In the genomic region with DNA sequence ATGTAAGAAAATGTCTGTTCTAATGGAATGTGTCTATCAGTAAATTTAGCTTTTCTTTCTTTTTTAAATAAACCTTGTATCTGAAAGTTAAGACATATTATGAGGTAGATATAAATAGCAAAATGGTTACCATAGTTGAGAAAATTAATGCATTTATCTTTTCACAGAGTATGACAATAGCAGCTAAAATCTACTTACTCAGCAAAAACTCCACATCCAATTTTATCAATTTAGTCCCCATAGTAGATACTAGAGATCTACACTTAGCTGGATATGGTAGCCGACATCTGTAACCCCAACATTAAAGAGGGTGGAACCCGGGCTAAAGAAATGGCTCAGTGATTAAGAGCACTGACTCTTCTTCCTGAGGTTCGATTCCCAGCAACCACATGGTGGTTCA, we compare ENCODE assay signal across 32 mouse cellular contexts. TPM values are rescaled to one million over a fixed set of nuclear protein-coding genes. Genes with fewer than 3 reads are reported as not detected.
"Had no signal": no experiment of that assay in that cellular context is flagged by ENCODE, and none has a peak within 500 bp of the region (broad histone marks: within the 10 kb centered on the region; RNA-seq: fewer than 3 reads in every experiment).

No protein-coding gene starts in this region.

- H3K4me2 ChIP-seq: heart, embryonic 11.5 days; heart, embryonic 12.5 days; heart, embryonic 13.5 days; heart, embryonic 15.5 days; hindbrain, embryonic 12.5 days; hindbrain, embryonic 13.5 days; hindbrain, embryonic 14.5 days; hindbrain, embryonic 15.5 days; intestine, embryonic 15.5 days; kidney, embryonic 15.5 days had no signal

- DNase-seq: heart, postnatal 10 days; heart, postnatal 14 days; heart, postnatal 36 days; heart, postnatal 4 days; kidney, adult 11 months; kidney, adult 18-20 months; kidney, adult 2 months; kidney, adult 8-10 months; kidney, adult 9 months; kidney, postnatal 10 days; kidney, postnatal 14 days; kidney, postnatal 25 days; kidney, postnatal 36 days; kidney, postnatal 4 days; layer of hippocampus, adult 9-11 months; layer of hippocampus, postnatal 36 days had no signal

- H3K9ac ChIP-seq: heart, embryonic 12.5 days; heart, embryonic 13.5 days; heart, embryonic 15.5 days; hindbrain, embryonic 12.5 days; hindbrain, embryonic 13.5 days; hindbrain, embryonic 14.5 days; hindbrain, embryonic 15.5 days; intestine, embryonic 15.5 days; kidney, embryonic 15.5 days had no signal

- H3K27ac ChIP-seq: heart, embryonic 10.5 days; heart, embryonic 13.5 days; heart, embryonic 15.5 days; hindbrain, embryonic 10.5 days; hindbrain, embryonic 12.5 days; hindbrain, embryonic 13.5 days; hindbrain, embryonic 14.5 days; hindbrain, embryonic 15.5 days; hindbrain, postnatal 0 days; intestine, embryonic 15.5 days; kidney, embryonic 15.5 days; kidney, postnatal 0 days; left cerebral cortex, adult 2 months had no signal

- H3K9me3 ChIP-seq: heart, embryonic 10.5 days; heart, embryonic 12.5 days; heart, embryonic 13.5 days; heart, embryonic 15.5 days; hindbrain, embryonic 10.5 days; hindbrain, embryonic 12.5 days; hindbrain, embryonic 13.5 days; hindbrain, embryonic 15.5 days; intestine, embryonic 15.5 days; kidney, embryonic 15.5 days had no signal

- H3K4me3 ChIP-seq: heart, embryonic 10.5 days; heart, embryonic 12.5 days; heart, embryonic 13.5 days; heart, embryonic 15.5 days; hindbrain, embryonic 10.5 days; hindbrain, embryonic 12.5 days; hindbrain, embryonic 13.5 days; hindbrain, embryonic 15.5 days; intestine, embryonic 15.5 days; kidney, embryonic 15.5 days; left cerebral cortex, adult 2 months had no signal

- H3K36me3 ChIP-seq: heart, embryonic 10.5 days; heart, embryonic 12.5 days; heart, embryonic 13.5 days; heart, embryonic 15.5 days; hindbrain, embryonic 10.5 days; hindbrain, embryonic 12.5 days; hindbrain, embryonic 13.5 days; hindbrain, embryonic 15.5 days; intestine, embryonic 15.5 days; kidney, embryonic 15.5 days had no signal

- H3K27me3 ChIP-seq: heart, embryonic 12.5 days; heart, embryonic 13.5 days; heart, embryonic 15.5 days; hindbrain, embryonic 12.5 days; hindbrain, embryonic 13.5 days; hindbrain, embryonic 15.5 days; intestine, embryonic 15.5 days; kidney, embryonic 15.5 days had no signal

RNA-seq across cellular contexts. Expression of gene Uchl4, which starts 21.2 kb away (rescaled TPM):
- total RNA-seq: hematopoietic stem cell, adult 5-6 weeks; hindbrain, postnatal 0 days had no signal
